7 mouse cellular contexts compared by ENCODE assay signal in the genomic region with DNA sequence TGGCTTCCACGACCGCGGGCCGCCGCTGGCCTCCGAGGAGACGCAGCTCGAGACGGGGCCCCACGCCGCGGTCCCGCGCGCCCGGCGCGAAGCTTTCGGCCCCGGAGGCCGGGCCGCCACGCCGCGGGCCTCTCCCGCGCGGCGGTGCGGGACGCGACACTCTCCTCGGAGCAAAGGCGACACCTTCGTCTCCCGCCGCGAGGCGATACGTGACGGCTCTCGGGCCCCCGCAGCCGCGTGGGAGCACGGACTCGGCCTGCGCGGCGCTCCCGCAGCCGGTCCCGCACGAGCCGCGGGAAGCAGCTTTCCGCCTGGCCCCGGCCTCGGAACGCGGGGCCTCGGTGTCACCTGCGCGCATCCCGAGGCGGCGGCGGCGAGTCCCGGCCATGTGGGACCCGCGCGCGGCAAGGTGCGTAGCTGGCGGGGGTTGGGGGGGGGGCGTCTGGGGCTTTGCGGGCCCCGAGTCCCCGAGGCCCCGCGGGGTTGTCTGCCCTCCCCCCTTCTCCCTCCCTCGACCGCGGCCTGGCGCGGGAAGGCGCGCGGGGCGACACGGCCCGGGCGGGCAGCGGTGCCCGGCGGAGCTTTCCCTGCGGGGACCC. TPM values are rescaled to one million over a fixed set of nuclear protein-coding genes. Genes with fewer than 3 reads are reported as not detected.
DNase-seq lines count a peak whose midpoint lies in the region; ATAC-seq lines count a peak whose summit lies in the region.

No protein-coding gene starts in this region.

- H3K27me3 ChIP-seq in embryonic facial prominence, embryonic 12.5 days: peaks cover 56% of the 10 kb centered on the region
- peaks cover 62% of the 10 kb centered on the region for H3K27me3 ChIP-seq in hindbrain, embryonic 12.5 days
- H3K27me3 ChIP-seq in midbrain, embryonic 15.5 days (replicated peaks): peaks cover 44% of the 10 kb centered on the region

- peak; percentile 22; the same call in 1 of the 2 replicates for ATAC-seq in embryonic facial prominence, embryonic 12.5 days (ENCODE audit: insufficient number of reproducible peaks, insufficient read depth, low FRiP score, low TSS enrichment)
- ATAC-seq in hindbrain, embryonic 12.5 days (ENCODE audit: low FRiP score): peak; percentile 40
- peak; percentile 77 for ATAC-seq in midbrain, embryonic 15.5 days (replicated peaks)

- peak overlapping the region; percentile 43 for H3K4me3 ChIP-seq in embryonic facial prominence, embryonic 12.5 days
- H3K4me3 ChIP-seq in hindbrain, embryonic 12.5 days: peak overlapping the region; percentile 54
- peak overlapping the region; percentile 60 for H3K4me3 ChIP-seq in midbrain, embryonic 15.5 days

- 0 out of 2 replicates have a peak, but pooled peaks cover 6% of the 10 kb centered on the region for H3K9me3 ChIP-seq in embryonic facial prominence, embryonic 12.5 days
- peaks cover 8% of the 10 kb centered on the region for H3K9me3 ChIP-seq in hindbrain, embryonic 12.5 days (replicated peaks)
- H3K9me3 ChIP-seq in midbrain, embryonic 15.5 days: peaks cover 5% of the 10 kb centered on the region; the same call in 1 of the 2 replicates

- no peaks in the 10 kb centered on the region for H3K36me3 ChIP-seq in embryonic facial prominence, embryonic 12.5 days
- no peaks in the 10 kb centered on the region for H3K36me3 ChIP-seq in hindbrain, embryonic 12.5 days
- H3K36me3 ChIP-seq in midbrain, embryonic 15.5 days (replicated peaks): no peaks in the 10 kb centered on the region

- peak overlapping the region; percentile 25; the same call in 1 of the 2 replicates for H3K9ac ChIP-seq in embryonic facial prominence, embryonic 12.5 days
- peak overlapping the region; percentile 56 for H3K9ac ChIP-seq in hindbrain, embryonic 12.5 days
- peak overlapping the region; percentile 58 for H3K9ac ChIP-seq in midbrain, embryonic 15.5 days

- peak; percentile 23 to 51 for DNase-seq in layer of hippocampus, postnatal 10 days (ENCODE audit: low spot score in 2 of 2)
- DNase-seq in layer of hippocampus, adult 9-10 months (ENCODE audit: low spot score): no peak
- DNase-seq in spleen, adult 12 weeks (ENCODE audit: low spot score): no peak
- no peak for DNase-seq in kidney, postnatal 4 days

- H3K4me1 ChIP-seq in embryonic facial prominence, embryonic 12.5 days: peaks cover 9% of the 10 kb centered on the region; the same call in 1 of the 2 replicates
- H3K4me1 ChIP-seq in hindbrain, embryonic 12.5 days: peaks cover 14% of the 10 kb centered on the region
- peaks cover 23% of the 10 kb centered on the region for H3K4me1 ChIP-seq in midbrain, embryonic 15.5 days

- peak overlapping the region; percentile 87 for H3K4me2 ChIP-seq in embryonic facial prominence, embryonic 12.5 days (replicated peaks)
- H3K4me2 ChIP-seq in hindbrain, embryonic 12.5 days (replicated peaks): peak overlapping the region; percentile 96
- peak overlapping the region; percentile 90 for H3K4me2 ChIP-seq in midbrain, embryonic 15.5 days

- 3% methylated on average over 87 of the region's 98 CpGs for WGBS in embryonic facial prominence, embryonic 12.5 days
- WGBS in hindbrain, embryonic 12.5 days: 1% methylated on average over 82 of the region's 98 CpGs
- WGBS in midbrain, embryonic 15.5 days: 2% methylated on average over 87 of the region's 98 CpGs

- no peak overlapping the region for H3K27ac ChIP-seq in embryonic facial prominence, embryonic 12.5 days
- H3K27ac ChIP-seq in hindbrain, embryonic 12.5 days: no peak overlapping the region
- H3K27ac ChIP-seq in midbrain, embryonic 15.5 days: peak overlapping the region; percentile 35

RNA-seq across cellular contexts. Expression of a gene that starts 0.4 kb away (rescaled TPM):
- 100 to 1,000 TPM in 1 of 2 experiments, 10 to 100 TPM in 1; 92.2 to 132 TPM for total RNA-seq in layer of hippocampus, postnatal 10 days (2021)
- polyA plus RNA-seq in embryonic facial prominence, embryonic 12.5 days (2016; fragmentation: Nextera tagmentation; extraction: Ambion mirVana): 0.31 and 0.34 TPM in 2 replicates
- polyA plus RNA-seq in hindbrain, embryonic 12.5 days (2016; fragmentation: Nextera tagmentation; extraction: Ambion mirVana): 1.3 TPM in 2 replicates
- 13.9 and 15.8 TPM in 2 replicates for polyA plus RNA-seq in midbrain, embryonic 15.5 days (2015; fragmentation: Nextera tagmentation; extraction: Ambion mirVana)

RNA-seq across cellular contexts. Expression of a gene that starts 40.2 kb away (rescaled TPM):
- 10 to 100 TPM; 80.1 to 83.0 TPM for total RNA-seq in layer of hippocampus, postnatal 10 days (2021)
- polyA plus RNA-seq in embryonic facial prominence, embryonic 12.5 days (2016; fragmentation: Nextera tagmentation; extraction: Ambion mirVana): 41.1 and 43.0 TPM in 2 replicates
- polyA plus RNA-seq in hindbrain, embryonic 12.5 days (2016; fragmentation: Nextera tagmentation; extraction: Ambion mirVana): 49.0 and 51.7 TPM in 2 replicates
- polyA plus RNA-seq in midbrain, embryonic 15.5 days (2015; fragmentation: Nextera tagmentation; extraction: Ambion mirVana): 60.4 and 68.6 TPM in 2 replicates

RNA-seq across cellular contexts. Expression of a gene that starts 40.4 kb away (rescaled TPM):
- total RNA-seq in layer of hippocampus, postnatal 10 days (2021): 10 to 100 TPM; 21.1 to 26.0 TPM
- polyA plus RNA-seq in embryonic facial prominence, embryonic 12.5 days (2016; fragmentation: Nextera tagmentation; extraction: Ambion mirVana): 42.4 and 45.2 TPM in 2 replicates
- polyA plus RNA-seq in hindbrain, embryonic 12.5 days (2016; fragmentation: Nextera tagmentation; extraction: Ambion mirVana): 39.2 and 39.4 TPM in 2 replicates
- polyA plus RNA-seq in midbrain, embryonic 15.5 days (2015; fragmentation: Nextera tagmentation; extraction: Ambion mirVana): 25.7 and 31.3 TPM in 2 replicates

Comparison
In these comparisons a context has a peak if more than half of its experiments do, and no peak if none do; other contexts are left out.
1. DNase-seq: peak in layer of hippocampus, postnatal 10 days (2 of 2); none in layer of hippocampus, adult 9-10 months (single experiment), spleen, adult 12 weeks (single experiment) and kidney, postnatal 4 days (0 of 2).
2. ATAC-seq: peak in every context shown above with its lines; median percentile 77 in midbrain, embryonic 15.5 days; 40 in hindbrain, embryonic 12.5 days; 22 in embryonic facial prominence, embryonic 12.5 days.
3. Peak in every context shown above with its lines, with median percentiles within 50 percentile points of each other: H3K4me2 ChIP-seq, H3K4me3 ChIP-seq and H3K9ac ChIP-seq.